Mouse (Mus musculus) cerebellum, adult 2 months (tissue): Measurements from ENCODE around the gene Zbtb45.

Source experiments
- CTCF ChIP-seq: fragments of 200-500 bp; IDR thresholded peaks from 2 replicates; pipeline ENCODE4 v1.5.1; 2011; ENCODE audit warnings: low read depth, mild to moderate bottlenecking, control low read depth, low read length, moderate library complexity, borderline replicate concordance; ENCODE audit not compliant: insufficient read depth
- POLR2A ChIP-seq: fragments of 200-500 bp; IDR thresholded peaks from 2 replicates; pipeline ENCODE4 v1.6.1; 2011; ENCODE audit warnings: low read length, control low read depth, borderline replicate concordance; ENCODE audit not compliant: insufficient read depth

GRCm38 (mm10) chr7:13031983-13032382, 22.1 kb upstream of the Zbtb45 start:
- TF ChIP-seq CTCF, result no peak
- TF ChIP-seq POLR2A, result no peak
